Mouse (Mus musculus) kidney, postnatal 25 days (tissue): ENCODE measurements at regions not wholly inside any gene's neighbourhood (a gene's known extent, or its start where the extent isn't known, plus 50 kb on each side); places are given as distances from the start of the nearest gene placed in this dataset.

Experiments
- DNase-seq, 2 experiments: peaks; one replicate each; pipeline ENCODE4 v3.0.0; 2021; ENCODE audit warnings: mixed read lengths in 2 of 2

DNA sequence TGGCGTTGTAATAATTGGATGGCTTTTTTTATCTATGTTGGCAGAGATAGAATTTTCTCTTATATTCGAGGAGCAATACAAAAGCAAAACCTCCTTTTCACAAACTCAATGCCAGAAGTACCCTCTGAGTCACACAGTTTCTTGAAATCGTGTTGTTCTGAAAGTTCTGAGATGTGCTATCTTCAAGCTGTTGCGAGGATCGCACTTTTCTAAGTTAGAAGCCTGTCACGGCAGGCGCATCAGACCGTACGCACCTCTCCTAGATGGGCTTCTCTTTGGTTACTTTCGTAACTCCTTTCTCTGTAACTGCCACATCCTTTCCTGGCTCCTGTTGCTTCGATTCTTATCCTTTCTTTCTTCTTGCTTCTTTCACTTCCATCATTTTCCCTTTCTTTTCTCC, 271.2 kb upstream of the Arrdc3 start:
- DNase-seq, result no peak

DNA sequence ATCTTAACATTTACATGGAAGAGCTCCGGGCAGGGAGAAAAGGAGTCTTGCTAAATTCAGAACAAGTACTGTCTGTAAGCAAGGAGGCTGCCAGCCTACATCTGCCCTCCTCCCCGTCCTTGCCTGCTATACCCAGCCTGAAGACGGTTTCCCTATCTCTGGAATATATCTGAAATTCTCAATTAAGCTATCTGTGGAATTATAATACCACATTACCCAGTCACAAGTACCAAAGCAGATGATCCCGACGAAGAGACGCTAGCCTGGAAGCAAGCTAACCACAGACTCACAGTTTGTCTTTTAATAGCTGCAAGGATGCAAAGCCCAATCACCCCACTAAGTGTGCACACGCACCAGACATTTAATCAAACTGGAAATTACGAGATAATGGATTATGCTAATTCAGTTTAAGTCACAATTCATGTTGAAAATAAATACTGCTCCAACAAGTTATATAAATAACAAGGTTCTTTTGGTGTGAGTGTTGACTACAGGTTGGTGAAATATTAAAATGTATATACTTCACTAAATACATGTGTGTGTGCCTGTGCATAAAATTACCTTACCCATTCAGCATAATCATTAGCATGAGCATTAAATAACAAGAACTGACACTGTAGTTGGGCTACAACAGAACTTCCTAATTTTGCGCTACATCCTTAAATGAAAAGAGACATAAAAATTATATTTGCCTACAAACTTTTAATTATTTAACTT, 269.9 kb upstream of the Arrdc3 start:
- no peak for DNase-seq

DNA sequence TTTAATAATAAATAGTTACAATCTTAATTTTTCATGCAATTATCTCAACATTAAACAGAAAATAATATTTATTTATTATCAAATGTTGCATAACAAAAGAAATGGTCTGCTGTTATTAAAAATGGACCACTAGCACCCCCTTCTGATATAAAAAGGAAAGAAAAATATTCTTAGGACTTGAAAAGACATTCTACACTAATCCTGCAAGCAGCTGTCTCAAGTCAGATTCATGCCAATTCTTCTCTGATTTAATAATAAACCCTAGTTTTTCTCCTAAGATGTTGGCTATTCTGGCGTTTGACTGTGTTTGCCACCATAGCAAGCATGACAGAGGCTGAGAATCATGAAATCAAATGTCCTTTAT, 269.3 kb upstream of the Arrdc3 start:
- DNase-seq, result no peak

DNA sequence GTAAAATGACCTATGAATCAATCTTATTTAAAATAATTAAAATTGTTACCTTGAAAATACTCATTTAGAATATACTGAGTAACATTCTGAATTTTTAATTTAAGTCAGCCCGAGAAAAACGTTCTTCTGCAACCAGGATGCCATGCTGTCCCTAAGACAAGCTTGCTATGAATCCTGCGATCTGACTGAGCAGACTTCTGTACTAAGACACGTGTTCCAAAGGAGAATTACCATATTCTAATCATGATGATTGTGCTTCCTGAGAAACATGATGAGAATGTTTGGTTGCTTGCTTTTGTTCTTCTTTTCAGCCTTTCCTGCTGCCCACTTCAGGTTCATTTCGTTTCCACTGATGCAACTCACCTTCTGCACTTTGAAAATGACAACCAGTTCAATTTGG, 268.2 kb upstream of the Arrdc3 start:
- DNase-seq, result no peak

DNA sequence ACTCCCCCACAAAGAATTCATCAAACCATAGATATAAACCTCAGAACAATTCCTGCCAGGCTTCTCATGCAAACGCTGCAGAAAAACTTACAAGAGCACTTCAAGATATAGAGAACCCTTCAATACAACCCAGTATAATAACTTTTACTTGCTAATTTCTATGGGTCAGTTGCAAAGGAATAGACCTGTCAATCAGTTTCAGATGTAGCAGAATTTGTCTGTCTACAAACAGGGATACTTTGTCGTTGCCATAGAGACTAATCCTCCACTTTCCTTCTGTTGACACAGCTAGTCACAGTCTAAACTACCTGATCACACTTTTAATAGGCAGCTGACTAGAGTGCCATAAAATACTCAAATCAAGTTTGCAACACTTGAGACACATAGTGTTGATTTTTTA, 260.2 kb upstream of the Arrdc3 start:
- no peak for DNase-seq

DNA sequence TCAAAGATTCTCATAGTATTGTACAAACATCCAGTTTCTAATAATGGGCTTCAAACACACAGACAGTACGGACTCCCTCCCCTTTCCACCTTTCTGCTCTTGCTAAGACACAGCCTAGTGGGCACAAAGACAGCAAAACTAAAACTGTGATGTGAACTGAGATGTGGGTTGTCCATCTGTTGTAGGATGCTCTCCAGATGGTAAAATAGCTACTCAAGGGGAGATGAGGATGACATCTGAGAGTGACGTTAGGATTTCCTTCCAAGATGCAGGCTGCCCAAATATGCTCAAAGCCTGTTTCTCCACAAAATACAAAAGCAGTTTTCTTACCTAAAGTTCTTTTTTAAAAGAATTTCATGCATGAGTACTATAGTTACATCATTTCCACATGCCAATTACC, 241.8 kb upstream of the Arrdc3 start:
- no peak for DNase-seq

DNA sequence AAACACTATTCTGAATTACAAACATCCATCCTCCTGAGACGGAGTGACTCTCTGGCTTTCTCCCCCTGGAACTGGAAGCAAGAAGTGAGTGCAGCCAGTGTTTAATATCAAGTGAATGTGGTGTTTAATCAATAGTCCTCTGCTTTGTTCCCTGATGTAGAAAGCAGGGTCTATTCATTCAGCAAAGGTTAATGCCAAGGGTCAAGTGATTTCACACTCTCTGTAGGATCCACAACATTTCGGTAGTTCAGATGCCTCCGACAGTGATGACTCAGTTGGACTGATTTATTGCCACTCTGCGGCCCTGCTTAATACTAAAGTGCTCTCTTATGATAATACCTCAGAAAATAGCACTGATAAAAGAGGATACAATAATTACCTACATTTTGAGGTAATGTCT, 235.6 kb upstream of the Arrdc3 start:
- no peak for DNase-seq

DNA sequence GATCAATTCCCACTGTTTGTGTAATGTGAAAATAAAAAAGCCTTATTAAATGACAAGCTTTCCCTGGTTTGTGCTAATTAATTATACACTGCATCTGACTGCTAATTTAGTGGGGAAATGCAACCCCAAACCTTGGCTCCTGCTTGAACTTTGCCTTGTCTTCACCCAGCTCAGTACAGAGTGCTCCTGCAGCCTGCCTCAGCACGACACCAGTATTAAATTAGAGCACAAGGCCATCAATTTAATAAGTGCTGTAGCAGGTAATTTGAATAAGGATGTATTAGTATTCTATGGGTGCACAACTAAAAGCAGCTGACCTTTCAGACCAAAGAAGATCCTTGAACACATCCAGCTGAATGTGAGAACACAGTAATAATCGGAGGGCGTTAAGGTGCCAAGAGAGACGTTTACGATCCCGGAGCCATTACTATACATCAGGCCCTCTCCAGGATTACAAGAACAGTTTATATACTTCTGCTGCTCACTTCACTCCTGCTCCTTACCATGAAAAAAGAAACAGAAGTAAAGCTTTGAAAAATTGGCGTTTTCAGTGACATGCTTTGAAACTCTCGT, 230.1 kb upstream of the Arrdc3 start:
- no peak for DNase-seq

DNA sequence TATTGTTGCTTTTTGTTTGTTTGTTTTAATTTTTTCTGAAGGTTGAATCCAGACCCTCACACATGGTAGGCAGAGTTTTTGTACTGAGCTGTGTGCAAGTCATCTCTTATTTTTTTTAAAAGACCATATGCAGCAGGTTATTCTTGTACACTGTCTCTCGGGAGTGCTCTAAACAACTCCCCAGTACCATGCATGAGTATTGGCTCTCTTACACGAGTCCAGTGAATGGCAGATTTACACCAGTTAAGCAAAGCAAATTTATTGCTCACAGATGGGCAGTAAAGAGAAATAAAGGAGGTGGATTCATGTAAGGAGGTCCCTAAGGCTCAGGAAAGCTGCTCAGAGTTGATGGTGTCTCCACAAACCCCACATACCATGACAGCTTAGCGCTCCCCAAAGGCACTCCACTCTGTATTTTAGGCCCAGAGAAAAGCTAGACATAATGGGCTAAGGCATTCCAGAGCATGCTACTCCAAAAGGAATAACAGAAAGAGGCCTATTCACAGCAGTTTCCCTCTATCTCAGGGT, 216.9 kb upstream of the Arrdc3 start:
- no peak for DNase-seq

DNA sequence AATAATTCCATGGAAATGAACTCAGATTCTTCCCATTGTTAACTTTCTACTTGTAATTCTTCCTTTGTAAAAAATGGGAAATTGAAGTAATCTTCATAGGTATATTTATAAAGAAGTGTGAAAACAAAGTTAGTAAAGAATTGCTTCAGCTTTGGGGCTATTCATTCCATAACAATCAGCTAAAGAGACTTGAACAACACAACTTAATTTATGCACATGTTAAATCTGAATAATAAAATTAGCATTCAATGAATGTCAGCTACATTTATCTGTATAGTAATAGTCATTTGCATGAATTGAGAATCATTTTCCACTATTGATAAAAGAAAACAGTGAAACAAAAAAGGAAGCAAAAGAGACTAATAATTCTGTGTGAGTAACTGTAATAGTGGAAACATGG, 193.3 kb upstream of the Arrdc3 start:
- no peak for DNase-seq

DNA sequence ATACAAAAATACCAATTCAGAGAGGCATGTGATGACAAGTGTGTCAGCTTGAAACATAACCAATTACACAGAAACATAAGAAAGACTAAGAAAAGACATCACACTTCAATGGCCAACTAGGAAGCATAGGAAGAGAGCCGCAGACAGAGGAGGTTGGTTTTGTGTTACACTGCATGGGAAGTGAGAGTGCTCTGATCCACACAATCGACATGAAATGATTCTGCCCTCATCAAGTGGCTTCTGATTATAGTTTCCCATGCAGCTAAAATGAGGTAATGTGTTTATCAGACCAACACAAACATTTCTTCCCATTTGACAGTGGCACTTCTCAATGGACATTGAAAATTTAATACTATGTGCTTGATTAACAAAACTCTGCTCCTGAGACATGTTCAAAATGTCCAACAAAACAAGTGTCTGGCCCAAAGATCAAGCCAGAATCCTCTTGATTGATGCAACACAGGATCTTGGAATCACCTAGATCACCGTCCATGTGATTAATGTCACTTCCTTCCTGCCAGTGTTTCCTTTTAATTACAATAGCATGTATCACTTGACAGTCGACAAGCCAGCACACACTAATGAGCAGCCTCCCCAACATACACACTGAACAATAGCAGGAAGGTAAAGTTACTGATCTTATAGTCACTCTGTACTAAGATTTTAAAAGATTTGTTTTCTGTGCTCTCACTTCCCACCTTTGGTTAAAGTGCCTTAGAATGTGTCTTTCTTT, 192.4 kb upstream of the Arrdc3 start:
- DNase-seq, result no peak

DNA sequence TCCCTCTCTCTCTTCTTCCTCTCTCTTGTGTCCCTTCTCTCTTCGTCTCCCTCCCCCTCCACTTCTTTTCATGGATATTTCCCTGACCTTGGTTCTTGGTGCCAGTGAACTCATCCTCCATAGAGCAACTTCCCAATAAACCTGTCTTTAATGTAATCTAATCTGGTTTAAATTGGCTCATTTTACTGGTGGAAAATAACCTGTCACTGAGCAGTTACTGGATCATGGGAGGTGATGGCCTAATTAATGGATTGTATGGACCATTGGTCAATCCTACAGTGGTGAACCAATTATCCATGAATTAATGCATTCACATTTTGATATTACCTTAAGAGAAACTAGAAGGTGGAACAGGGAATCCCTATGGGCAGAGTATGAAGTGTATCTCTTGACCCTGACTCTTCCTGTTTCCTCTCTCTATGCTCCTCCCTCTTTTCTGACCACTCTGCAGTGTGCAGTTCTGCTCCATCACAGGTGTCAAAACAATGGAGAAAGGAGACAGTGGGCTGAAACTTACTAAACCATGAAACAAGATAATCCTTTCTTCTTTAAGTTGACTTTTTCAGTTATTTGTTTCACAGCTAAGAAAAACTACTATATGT, 187.5 kb upstream of the Arrdc3 start:
- no peak for DNase-seq

DNA sequence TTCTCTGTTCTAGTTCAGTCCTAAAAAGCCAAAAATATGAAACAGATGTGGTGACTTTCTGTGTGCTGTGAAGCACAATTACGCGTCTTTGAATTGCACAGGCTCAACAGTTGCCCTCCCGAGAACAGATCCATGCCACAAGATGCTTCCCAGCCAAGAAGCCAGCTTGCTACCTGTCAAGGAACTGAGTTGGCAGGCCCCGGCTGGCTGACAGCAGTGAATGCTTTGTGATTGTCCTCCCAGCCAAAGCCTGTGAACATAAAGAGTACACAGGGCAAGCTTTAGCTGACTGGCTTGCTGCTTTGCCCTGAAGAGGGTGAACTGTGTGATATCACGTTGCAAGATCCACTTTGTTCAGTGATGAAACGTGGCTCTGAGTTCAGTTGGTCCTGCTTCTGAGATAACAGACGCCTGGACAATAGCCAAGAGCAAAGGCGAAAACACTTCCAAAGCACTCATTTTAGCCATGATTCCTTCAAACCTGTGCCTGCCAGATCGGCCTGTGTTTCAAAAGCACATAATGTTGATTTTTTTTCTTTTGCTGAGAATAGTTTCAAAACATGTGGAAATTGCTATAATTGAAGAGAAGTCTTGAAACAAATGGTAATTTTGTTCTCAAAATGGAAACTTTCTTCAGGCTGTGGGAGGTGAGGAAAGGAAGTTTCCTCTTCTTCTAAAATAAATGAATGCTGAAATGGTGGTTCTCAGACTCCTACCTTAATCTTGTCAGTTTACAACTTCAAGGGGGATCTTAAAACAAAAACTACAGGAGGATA, 173.5 kb upstream of the Arrdc3 start:
- no peak for DNase-seq

DNA sequence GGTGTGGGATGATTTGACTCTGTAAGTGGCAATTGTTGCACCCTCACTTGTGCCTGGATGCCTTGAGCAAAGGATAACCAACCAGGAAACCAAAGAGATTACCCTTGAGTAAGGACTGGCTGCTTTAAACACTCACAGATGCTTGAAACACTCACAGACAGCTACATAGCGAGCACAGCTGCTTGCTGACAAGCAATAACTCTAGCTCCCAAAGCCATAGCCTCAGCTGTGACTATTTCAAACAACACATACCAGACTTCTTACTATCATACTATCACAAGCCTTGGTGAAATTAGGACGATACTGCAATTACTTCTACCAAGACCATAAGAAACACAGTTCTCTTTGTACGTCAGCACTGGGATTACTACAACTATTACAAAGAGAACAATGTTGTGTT, 163.9 kb upstream of the Arrdc3 start:
- no peak for DNase-seq

DNA sequence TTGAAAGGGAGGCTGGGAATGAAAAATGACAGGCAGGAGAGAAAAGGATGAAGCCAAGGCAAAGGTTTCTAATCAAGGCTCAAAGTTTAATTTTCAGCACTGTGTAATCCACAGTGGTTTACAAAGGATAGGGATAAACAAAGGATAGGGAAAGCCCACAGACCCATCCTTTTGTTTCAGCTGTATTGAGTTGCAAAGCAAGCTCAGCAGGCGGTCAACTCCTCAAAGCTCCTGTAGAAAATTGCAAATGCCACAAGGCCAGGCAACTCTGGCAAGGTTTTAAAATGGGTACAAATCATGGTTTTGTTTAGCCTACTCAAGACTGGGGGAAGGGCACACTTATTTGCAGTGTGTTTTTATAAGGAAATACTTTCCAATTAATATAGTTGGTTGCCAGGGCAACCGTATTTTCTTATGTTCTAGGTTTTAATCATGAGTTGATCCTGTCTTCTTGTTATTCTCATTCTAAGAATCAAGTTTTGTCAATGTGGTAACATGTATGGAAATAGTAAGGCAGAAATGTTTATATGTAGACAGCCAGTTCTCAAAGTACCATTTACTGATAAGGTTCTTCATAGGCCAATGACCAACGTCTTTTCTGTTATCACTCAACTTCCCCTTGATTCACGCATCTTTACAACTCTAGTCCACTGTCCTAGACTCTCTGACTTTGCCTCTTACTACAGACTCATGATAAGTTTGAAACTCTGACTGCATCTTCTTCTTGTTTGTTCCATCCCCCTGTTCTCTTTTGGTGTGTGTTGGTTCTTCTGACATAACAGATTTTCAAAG, 159.8 kb upstream of the Arrdc3 start:
- no peak for DNase-seq

DNA sequence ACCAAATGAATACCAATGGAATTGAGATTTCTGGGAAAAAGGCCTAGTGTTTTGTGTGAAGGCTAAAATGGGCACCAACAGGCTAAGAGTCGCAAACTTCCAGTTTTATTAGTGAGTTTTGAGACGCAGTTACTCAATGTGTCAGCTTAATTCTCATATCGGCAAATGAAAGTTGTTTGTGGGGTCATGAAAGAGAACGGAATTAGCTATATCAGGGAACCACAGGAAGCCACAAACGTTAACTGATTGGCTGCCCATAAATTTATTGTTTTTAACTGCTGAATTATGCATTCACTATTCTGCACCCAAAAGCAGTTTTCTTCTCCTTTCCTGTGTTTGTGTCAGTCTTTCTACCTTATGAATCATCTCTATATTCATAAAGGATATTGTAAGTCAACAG, 154.0 kb upstream of the Arrdc3 start:
- DNase-seq, result no peak

DNA sequence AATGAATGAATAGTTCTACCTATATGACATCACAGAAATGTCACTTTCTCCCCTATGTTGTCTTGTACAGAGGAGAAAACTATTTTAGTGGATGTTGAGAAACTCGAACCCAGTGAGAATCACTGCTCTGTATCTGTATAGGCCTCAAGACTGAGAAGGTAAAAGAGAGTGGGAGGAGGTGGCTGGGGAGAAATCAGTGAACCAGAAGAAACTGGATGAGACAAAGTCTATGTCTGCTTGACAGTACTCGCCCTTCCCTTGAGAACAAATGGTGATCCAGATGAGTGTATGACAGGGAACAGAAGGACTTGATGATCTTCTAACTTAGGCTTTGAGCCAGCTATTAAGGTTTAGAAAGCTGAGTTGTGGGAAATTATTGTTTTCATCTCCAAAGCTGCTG, 137.2 kb upstream of the Arrdc3 start:
- DNase-seq, result no peak

DNA sequence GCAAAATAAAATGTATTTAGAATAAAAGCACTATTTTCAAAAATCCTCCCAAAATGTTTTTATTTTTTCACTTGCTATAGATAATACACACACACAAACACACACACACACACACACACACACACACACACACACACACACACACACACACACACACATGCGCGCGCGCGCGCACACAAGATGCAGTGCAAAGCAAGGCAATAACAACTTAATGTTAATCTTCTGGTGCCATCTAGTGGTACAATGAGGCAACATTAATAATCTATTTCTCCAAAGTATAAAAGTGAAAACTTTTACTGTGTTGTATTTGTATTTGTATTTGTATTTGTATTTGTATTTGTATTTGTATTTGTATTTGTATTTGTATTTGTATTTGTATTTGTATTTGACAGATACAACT, 136.2 kb upstream of the Arrdc3 start:
- DNase-seq, result peak; percentile 8 to 36
